Mouse (Mus musculus): ENCODE data around the gene Gm4070. TPM values are rescaled to one million over a fixed set of nuclear protein-coding genes. Genes with fewer than 3 reads are reported as not detected.
A peak's percentile ranks its signal among the peaks of the same experiment; 100 is the strongest.
"Not testable (repeated sequence)": the region's sequence is repeated elsewhere in the genome, so short reads cannot be mapped to it uniquely, and the experiment has no call there.

Gm4070 gene
- 0.59 TPM in 1 of 2 replicates, not detected in the other for polyA plus RNA-seq (2015; fragmentation: Nextera tagmentation; extraction: Ambion mirVana)

DNA sequence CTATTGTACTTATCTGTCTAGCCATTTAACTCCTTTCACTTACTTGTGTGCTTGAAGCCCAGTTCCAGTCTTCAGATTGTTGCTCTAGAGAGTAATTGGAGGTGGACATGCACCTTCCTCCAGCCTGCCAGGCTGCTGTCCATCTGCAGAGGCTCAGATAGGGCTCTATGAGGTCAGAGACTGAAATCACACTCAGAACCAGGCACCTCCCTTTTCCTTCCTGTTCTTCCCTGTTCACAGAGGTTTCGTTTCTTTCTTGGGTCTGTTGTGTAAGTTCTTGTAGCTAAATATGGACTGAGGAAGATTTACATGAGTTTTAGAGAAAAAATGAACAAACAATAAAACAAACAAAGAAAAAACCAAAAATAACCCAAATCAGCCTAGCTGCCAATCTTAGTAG, at the start of gene Gm4070:
Gene Gm4070, minus strand, starts transcription at position 156 of the 400 bp plus-strand sequence.
- not testable (repeated sequence) for ATAC-seq (ENCODE audit: low FRiP score, low TSS enrichment); H3K9ac ChIP-seq (replicated peaks; ENCODE audit: low read length); H3K27ac ChIP-seq (ENCODE audit: low read length); H3K9me3 ChIP-seq (ENCODE audit: low read length); H3K4me1 ChIP-seq (ENCODE audit: insufficient read depth, low read length); H3K36me3 ChIP-seq (ENCODE audit: insufficient read depth, low read length); H3K4me3 ChIP-seq (ENCODE audit: low read length); H3K27me3 ChIP-seq (ENCODE audit: insufficient read depth, low read length); H3K4me2 ChIP-seq (replicated peaks; ENCODE audit: low read depth, low read length)
- no CpG with 5 or more reads among the region's 1 CpGs for WGBS

DNA sequence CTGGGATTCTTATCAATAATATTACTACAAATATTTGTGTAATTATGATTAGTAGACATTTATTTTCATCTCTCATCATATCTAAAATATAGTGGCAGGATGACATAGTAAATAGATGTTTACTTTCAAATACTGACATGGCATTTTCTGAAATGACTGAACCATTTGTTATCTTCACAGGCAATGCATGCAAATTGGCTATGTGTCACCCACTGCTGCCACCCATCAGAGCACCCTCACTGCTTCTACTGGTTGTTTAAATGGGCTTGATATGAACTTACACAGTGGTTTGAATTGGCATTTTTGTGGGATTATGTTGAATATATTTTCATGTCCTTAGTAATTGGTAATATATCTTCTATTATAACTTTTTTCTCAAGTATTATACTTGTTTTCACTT, 773 bp upstream of the Gm4070 start:
- H3K9ac ChIP-seq (replicated peaks; ENCODE audit: low read length); H3K27me3 ChIP-seq (ENCODE audit: insufficient read depth, low read length); H3K36me3 ChIP-seq (ENCODE audit: insufficient read depth, low read length); ATAC-seq (ENCODE audit: low FRiP score, low TSS enrichment); H3K9me3 ChIP-seq (ENCODE audit: low read length); H3K27ac ChIP-seq (ENCODE audit: low read length); H3K4me2 ChIP-seq (replicated peaks; ENCODE audit: low read depth, low read length); H3K4me1 ChIP-seq (ENCODE audit: insufficient read depth, low read length); H3K4me3 ChIP-seq (ENCODE audit: low read length): not testable (repeated sequence)

DNA sequence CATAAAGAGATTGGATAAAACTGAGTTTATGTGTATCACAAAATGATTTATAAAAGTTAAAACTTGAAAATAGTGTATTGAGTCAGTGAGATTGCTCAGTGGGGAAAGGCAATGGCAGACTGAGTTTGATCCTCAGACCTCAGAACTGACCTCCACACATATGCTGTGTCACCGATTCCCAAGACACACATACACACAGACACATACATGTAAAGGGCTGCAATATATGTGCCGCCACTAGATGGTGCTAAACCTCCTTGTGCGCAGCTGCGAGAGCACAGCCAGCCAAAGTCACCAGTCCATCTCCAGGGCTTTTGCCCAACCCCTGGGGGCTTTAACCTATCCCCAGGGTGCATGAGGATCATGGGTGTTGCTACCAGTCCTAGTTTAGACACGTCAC, 1.4 kb downstream of the Gm4070 start:
- H3K27me3 ChIP-seq (ENCODE audit: insufficient read depth, low read length); H3K27ac ChIP-seq (ENCODE audit: low read length); H3K36me3 ChIP-seq (ENCODE audit: insufficient read depth, low read length); H3K9ac ChIP-seq (replicated peaks; ENCODE audit: low read length); H3K9me3 ChIP-seq (ENCODE audit: low read length); H3K4me3 ChIP-seq (ENCODE audit: low read length); H3K4me1 ChIP-seq (ENCODE audit: insufficient read depth, low read length); H3K4me2 ChIP-seq (replicated peaks; ENCODE audit: low read depth, low read length): not testable (repeated sequence)
- ATAC-seq (ENCODE audit: low FRiP score, low TSS enrichment) = peak; percentile 57; the same call in 1 of the 2 replicates
- no CpG with 5 or more reads among the region's 5 CpGs for WGBS

DNA sequence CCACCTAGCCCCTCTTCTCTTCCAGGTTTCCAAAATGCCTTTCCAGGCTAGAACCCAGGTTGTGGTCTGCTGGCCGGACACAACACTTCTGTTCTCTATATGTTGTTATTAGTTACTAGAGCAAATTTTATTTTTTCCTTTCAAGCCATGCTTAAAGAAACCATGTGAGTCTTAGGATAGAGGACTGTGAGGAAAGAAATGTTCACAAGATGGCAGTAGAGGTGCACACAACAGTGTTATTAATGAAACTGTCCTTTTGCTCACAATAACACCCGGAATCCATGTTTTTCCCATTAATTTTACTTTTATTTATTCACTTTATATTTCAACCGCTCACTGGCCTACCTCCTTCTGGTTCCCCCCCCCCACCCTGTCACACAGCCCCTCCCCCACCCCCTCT, 8.5 kb downstream of the Gm4070 start:
- not testable (repeated sequence) for H3K27ac ChIP-seq (ENCODE audit: low read length); ATAC-seq (ENCODE audit: low FRiP score, low TSS enrichment); H3K4me1 ChIP-seq (ENCODE audit: insufficient read depth, low read length); H3K9me3 ChIP-seq (ENCODE audit: low read length); H3K4me2 ChIP-seq (replicated peaks; ENCODE audit: low read depth, low read length); H3K36me3 ChIP-seq (ENCODE audit: insufficient read depth, low read length); H3K27me3 ChIP-seq (ENCODE audit: insufficient read depth, low read length); H3K4me3 ChIP-seq (ENCODE audit: low read length); H3K9ac ChIP-seq (replicated peaks; ENCODE audit: low read length)
- WGBS = 80% methylated on average over 1 of the region's 3 CpGs

DNA sequence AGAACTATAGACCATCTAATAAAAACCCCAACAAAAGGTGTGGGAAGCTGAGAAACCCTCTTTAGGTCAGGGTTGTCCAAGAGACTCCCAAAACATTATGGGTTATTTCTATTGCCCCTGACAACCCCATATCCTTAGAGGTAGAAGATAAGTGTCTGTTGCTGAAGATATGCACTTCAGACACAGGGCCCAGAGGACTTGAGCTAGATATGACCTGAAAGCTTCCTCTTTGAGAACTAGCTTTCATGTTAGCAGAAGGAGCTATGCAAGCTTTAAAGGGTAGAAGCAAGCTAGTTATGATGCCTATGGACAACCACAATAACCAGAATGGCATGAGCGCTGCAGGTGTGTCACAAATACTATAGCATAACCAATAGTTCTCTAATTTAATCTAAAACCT, 21.6 kb downstream of the Gm4070 start:
- no CpG with 5 or more reads among the region's 1 CpGs for WGBS
- H3K27me3 ChIP-seq (ENCODE audit: insufficient read depth, low read length) = not testable (repeated sequence)

DNA sequence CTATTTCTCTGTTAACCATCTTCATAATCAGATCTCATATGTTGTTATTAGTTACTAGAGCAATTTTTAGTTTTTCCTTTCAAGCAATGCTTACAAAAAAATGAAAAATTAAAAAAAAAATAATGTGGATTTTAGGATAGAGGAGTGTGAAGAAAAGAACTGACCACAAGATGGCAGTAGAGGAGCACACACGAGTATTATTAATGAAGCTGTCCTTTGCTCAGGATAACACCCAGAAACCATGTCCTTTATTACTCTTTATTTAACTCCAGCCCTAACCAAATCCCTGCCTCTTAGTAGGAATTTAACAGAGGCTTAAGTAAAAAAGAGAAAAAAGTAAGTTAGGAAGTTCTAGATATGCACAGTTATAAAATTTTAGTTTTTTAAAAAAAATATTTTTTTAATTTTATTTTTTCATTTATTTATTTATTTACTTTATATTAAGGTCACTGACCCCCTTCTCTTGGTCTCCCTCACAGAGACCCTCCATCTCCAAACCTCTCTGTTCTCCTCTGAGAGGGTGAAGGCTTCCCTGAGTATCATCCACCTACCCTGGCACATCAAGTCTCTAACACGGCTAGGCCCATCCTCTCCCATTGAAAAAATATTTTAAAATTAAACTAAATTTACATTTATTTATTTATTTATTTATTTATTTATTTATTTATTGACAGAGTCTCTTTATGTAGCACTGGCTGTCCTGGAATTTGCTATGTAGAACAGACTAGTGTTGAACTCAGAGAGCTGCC, 70.0 kb downstream of the Gm4070 start:
- not testable (repeated sequence) for H3K4me3 ChIP-seq (ENCODE audit: low read length); H3K27ac ChIP-seq (ENCODE audit: low read length); ATAC-seq (ENCODE audit: low FRiP score, low TSS enrichment); H3K4me1 ChIP-seq (ENCODE audit: insufficient read depth, low read length); H3K27me3 ChIP-seq (ENCODE audit: insufficient read depth, low read length); H3K36me3 ChIP-seq (ENCODE audit: insufficient read depth, low read length); H3K4me2 ChIP-seq (replicated peaks; ENCODE audit: low read depth, low read length); H3K9ac ChIP-seq (replicated peaks; ENCODE audit: low read length); H3K9me3 ChIP-seq (ENCODE audit: low read length)
- WGBS = no CpG with 5 or more reads among the region's 2 CpGs

More for the DNA sequence above, 21.6 kb downstream of the Gm4070 start:
- H3K36me3 ChIP-seq (ENCODE audit: insufficient read depth, low read length); H3K4me2 ChIP-seq (replicated peaks; ENCODE audit: low read depth, low read length); H3K4me3 ChIP-seq (ENCODE audit: low read length); H3K4me1 ChIP-seq (ENCODE audit: insufficient read depth, low read length); H3K9ac ChIP-seq (replicated peaks; ENCODE audit: low read length); ATAC-seq (ENCODE audit: low FRiP score, low TSS enrichment); H3K27ac ChIP-seq (ENCODE audit: low read length); H3K9me3 ChIP-seq (ENCODE audit: low read length): not testable (repeated sequence)

DNA sequence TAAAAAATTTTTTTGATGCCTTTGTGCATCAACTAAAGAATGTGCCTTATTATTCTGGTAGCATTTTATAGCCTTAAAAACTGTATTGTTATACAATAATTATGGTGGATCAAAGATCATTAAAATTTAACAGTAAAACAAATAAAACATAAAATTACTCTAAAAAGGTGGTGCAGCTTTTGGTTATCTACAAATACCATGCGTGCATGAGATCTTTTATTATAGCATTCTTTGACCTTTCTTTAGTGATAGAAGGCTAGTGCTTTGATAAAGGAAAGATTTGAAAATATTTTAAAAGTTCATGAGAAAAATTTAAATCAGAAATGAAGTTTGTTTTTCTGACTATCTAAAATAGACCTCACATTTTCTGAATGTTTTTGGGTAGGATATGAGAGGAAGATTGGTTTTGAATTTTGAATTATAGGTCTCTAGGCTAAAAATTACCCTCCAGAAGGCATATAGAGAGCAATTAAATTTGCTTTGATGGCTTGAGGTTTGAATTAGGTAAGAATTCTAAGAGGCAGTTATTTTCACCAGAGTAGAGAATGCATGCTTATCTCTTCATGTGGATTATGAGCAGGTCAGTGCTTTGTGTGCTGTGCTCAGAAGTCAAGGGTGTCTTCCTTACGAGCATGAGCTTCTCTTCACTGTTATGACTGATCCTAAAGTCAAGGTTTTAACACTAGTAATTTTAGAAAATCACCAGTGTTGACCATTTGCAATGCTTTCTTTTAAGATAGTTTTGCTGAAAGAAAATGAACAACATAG, 73.9 kb downstream of the Gm4070 start:
- WGBS = 85% methylated on average over 1 of the region's 2 CpGs
- not testable (repeated sequence) for H3K27ac ChIP-seq (ENCODE audit: low read length); ATAC-seq (ENCODE audit: low FRiP score, low TSS enrichment)

DNA sequence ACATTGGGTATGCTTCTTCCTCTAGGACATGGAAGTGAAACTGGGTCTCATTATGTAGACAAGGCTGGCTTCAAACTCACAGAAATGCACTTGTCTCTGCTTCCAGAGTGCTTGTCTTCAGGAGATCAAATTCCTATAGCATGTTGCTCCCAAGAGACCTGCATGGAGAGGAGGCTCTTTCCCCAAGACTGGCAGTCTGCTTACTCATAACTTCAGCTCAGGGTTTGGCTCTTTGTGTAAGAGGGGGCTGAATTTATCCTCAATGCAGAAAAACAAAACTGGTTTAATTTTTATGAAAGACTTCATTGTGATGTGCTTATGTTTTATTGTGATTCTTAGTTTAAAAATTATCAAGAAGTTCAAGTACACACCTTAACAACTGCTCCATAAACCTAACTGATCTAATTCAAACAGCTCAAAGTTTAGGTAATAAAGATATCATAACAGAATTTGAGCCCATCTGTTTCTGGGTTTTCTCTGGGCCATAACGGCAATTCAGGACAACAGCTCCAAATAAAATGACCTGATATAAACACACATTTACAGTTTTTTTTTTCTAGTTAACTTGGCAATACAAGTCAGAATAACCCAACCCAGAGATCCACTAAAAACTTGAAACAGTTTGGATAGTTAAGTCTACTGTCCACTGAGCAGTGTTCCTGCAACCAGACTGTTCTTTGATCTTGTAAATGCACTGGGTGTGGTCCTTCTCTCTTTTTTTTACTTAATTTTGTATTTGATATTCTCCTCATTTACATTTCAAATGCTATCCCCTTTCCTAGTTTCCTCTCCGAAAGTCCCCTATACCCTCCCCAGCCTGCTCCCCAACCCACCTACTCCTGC, 97.8 kb downstream of the Gm4070 start:
- ATAC-seq (ENCODE audit: low FRiP score, low TSS enrichment); H3K9ac ChIP-seq (replicated peaks; ENCODE audit: low read length); H3K27ac ChIP-seq (ENCODE audit: low read length); H3K4me3 ChIP-seq (ENCODE audit: low read length); H3K9me3 ChIP-seq (ENCODE audit: low read length); H3K4me1 ChIP-seq (ENCODE audit: insufficient read depth, low read length); H3K4me2 ChIP-seq (replicated peaks; ENCODE audit: low read depth, low read length); H3K36me3 ChIP-seq (ENCODE audit: insufficient read depth, low read length); H3K27me3 ChIP-seq (ENCODE audit: insufficient read depth, low read length): not testable (repeated sequence)
- no CpG with 5 or more reads among the region's 2 CpGs for WGBS

More for the DNA sequence above, 73.9 kb downstream of the Gm4070 start:
- not testable (repeated sequence) for H3K9ac ChIP-seq (replicated peaks; ENCODE audit: low read length); H3K27me3 ChIP-seq (ENCODE audit: insufficient read depth, low read length); H3K9me3 ChIP-seq (ENCODE audit: low read length); H3K36me3 ChIP-seq (ENCODE audit: insufficient read depth, low read length); H3K4me1 ChIP-seq (ENCODE audit: insufficient read depth, low read length); H3K4me3 ChIP-seq (ENCODE audit: low read length); H3K4me2 ChIP-seq (replicated peaks; ENCODE audit: low read depth, low read length)

All from kidney, embryonic 16.5 days (tissue).